Mouse (Mus musculus) embryonic facial prominence, embryonic 14.5 days (tissue): Measurements from ENCODE around the gene Fat2. TPM values are rescaled to one million over a fixed set of nuclear protein-coding genes. Genes with fewer than 3 reads are reported as not detected.

Experiments
- ATAC-seq: fragments of 200-750 bp; cut with Nextera tagmentation; 2 replicates; pipeline ENCODE4 v1.8.0; 2017; ENCODE audit warnings: low read depth, moderate number of reproducible peaks, moderate TSS enrichment
- DNase-seq: peaks from one replicate; pipeline ENCODE4 v3.0.0-alpha.2; 2015; ENCODE audit warnings: low spot score
- H3K27ac ChIP-seq: fragments of 300-500 bp; sonication (generic); replicated peaks from 2 replicates; pipeline ENCODE4 v1.5.1; 2014; ENCODE audit warnings: low read depth, mild to moderate bottlenecking, low read length, moderate library complexity
- H3K27me3 ChIP-seq: fragments of 300-500 bp; sonication (generic); replicated peaks from 2 replicates; pipeline ENCODE4 v1.6.1; 2014; ENCODE audit warnings: low read length; ENCODE audit not compliant: control insufficient read depth, insufficient read depth
- H3K36me3 ChIP-seq: fragments of 300-500 bp; sonication (generic); 2 replicates; pipeline ENCODE4 v1.6.1; 2014; ENCODE audit warnings: low read length, mixed read lengths; ENCODE audit not compliant: control insufficient read depth, insufficient read depth
- H3K4me1 ChIP-seq: fragments of 300-500 bp; sonication (generic); 2 replicates; pipeline ENCODE4 v1.6.1; 2014; ENCODE audit warnings: antibody characterized with exemption, low read length; ENCODE audit not compliant: control insufficient read depth, insufficient read depth
- H3K4me2 ChIP-seq: fragments of 300-500 bp; sonication (generic); 2 replicates; pipeline ENCODE4 v1.6.1; 2014; ENCODE audit warnings: low read depth, mild to moderate bottlenecking, low read length, moderate library complexity, mixed read lengths
- H3K4me3 ChIP-seq: fragments of 300-500 bp; sonication (generic); 2 replicates; pipeline ENCODE4 v1.5.1; 2014; ENCODE audit warnings: low read depth, mild to moderate bottlenecking, low read length
- H3K9ac ChIP-seq: fragments of 300-500 bp; sonication (generic); 2 replicates; pipeline ENCODE4 v1.6.1; 2014; ENCODE audit warnings: low read depth, mild to moderate bottlenecking, low read length, moderate library complexity, mixed read lengths
- H3K9me3 ChIP-seq: fragments of 300-500 bp; sonication (generic); 2 replicates; pipeline ENCODE4 v1.6.1; 2016; ENCODE audit warnings: low read length; ENCODE audit not compliant: control insufficient read depth
- WGBS: fragments of 180-500 bp; shearing (Covaris S2); extraction: QIAGEN DNeasy Blood & Tissue Kit; methylation state at CpG from one replicate; pipeline ENCODE4 v1.1.7; 2014; 5-methylcytosine and 5-hydroxymethylcytosine counted together
- polyA plus RNA-seq: library from polyadenylated mRNA; unstranded; fragments of >200 nt; fragmentation: Nextera tagmentation; extraction: Ambion mirVana; gene quantifications from 2 replicates; pipeline ENCODE4 v1.2.1, GENCODE M21; 2014

Gene Fat2
- polyA plus RNA-seq = 1.2 and 1.5 TPM in 2 replicates

DNA sequence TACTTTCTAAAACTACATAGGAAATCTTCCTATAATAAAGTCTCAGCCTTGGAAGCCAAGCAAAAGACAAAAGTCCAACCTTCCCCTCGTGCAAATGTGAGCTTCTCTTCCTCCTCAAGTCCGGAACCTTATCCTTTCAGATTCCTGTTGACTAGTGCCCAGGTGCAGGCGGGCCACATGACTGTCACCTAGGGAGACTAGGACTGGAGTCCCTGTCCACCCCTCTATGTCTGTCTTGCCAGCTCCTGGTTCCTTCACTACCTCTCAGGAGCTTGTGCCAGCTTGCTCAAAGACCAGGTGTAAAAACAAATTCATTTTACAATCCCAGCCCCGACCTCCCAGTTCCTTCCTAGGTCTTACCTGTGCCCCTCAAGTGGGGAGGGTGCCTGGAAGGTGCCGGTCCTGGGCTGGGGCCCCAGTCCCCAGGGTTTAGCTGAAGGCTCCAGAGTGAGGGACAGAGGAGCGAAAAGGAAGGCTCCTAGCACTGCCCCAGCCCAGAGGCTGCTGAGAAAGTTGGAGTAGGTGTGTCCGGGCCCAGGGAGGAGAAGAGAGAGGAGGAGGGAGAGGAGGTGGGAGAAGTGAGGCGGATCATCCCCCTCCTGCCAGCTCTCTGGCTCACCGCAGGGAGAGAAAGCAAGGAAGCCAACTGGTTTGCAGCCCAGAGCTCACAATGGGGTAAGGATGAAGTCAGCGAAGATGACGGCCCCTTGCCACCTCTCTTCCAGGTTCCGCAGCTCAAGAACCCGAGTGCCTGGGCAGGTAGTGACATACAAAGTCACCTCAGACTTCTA is at the start of gene Fat2:
Gene Fat2, minus strand, starts transcription at position 464 of the 791 bp plus-strand sequence.
- 39% methylated on average over 12 of the region's 13 CpGs for WGBS
- ATAC-seq = peak; percentile 67; the same call in 1 of the 2 replicates
- H3K4me1 ChIP-seq = no peaks in the 10 kb centered on the region

DNA sequence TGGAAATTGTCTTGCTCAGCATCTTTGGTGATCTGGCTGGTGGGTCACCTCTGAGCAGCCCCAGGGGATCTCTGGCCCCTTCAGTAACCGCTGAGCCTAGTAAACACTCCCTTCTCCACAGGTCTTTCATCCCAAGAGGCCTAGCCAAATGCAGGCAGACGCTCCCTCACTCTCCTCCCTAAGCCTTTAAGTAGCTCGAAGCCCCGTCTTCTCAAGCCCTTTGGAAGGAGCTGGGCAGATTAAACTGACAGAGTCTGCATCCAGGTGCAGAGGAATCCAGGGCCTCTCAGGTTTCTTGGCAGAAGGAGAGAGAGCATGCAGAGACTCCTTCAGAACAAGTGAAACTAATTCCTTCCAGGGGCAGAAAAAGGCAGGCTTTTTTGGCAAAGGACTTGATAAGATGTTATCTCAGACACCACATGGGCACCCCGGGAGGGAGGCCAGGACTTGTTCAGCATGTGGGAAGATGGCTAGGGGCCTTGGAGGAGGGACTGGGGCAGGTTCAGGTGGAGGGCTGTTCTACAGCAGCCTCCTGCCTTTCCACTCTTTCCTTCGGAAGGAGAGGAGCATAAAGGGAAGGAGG is 47.2 kb upstream of the Fat2 start:
- Histone ChIP-seq H3K9me3 (no peaks in the 10 kb centered on the region), H3K4me1 (peaks cover 14% of the 10 kb centered on the region; the same call in 1 of the 2 replicates), H3K27me3 (no peaks in the 10 kb centered on the region), H3K9ac (no peak overlapping the region), H3K27ac (peak overlapping the region; percentile 71), H3K4me2 (no peak overlapping the region), H3K36me3 (no peaks in the 10 kb centered on the region), H3K4me3 (no peak overlapping the region)
- WGBS = 12% methylated on average over 6 of the region's 6 CpGs
- ATAC-seq (peak; percentile 82), DNase-seq (peak; percentile 91)

More for the DNA sequence above, at the start of gene Fat2:
- DNase-seq = peak; percentile 48
- Histone ChIP-seq H3K27ac (no peak within 1 kb of the TSS), H3K27me3 (no peaks in the 10 kb centered on the region), H3K9me3 (no peaks in the 10 kb centered on the region), H3K4me2 (peak within 1 kb of the TSS; percentile 16), H3K36me3 (no peaks in the 10 kb centered on the region), H3K4me3 (peak within 1 kb of the TSS; percentile 4), H3K9ac (peak within 1 kb of the TSS; percentile 26)

DNA sequence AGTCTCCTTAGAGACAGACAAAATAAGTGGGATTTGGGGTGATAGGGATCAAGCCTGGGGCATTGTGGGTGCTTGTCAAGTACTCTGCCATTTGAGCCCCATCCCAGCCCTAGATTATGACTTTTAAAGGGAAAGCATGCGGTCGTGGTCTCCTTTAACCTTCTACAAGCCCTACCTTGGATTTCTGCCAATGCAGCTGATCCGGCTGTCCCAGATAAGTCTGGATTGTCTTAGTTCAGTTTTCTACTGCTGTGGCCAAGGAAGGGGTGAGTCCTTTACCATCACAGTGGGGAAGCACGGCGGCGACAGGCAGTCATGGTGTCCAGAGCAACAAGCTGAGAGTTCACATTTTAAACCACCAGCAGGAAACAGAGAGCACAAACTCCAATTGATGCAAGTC is 44.5 kb upstream of the Fat2 start:
- Histone ChIP-seq H3K9me3 (no peaks in the 10 kb centered on the region), H3K4me2 (no peak overlapping the region), H3K27ac (no peak overlapping the region), H3K9ac (no peak overlapping the region), H3K4me1 (peaks cover 19% of the 10 kb centered on the region; the same call in 1 of the 2 replicates), H3K36me3 (no peaks in the 10 kb centered on the region), H3K4me3 (no peak overlapping the region), H3K27me3 (no peaks in the 10 kb centered on the region)
- DNase-seq = peak; percentile 72
- 49% methylated on average over 6 of the region's 6 CpGs for WGBS
- no peak for ATAC-seq

DNA sequence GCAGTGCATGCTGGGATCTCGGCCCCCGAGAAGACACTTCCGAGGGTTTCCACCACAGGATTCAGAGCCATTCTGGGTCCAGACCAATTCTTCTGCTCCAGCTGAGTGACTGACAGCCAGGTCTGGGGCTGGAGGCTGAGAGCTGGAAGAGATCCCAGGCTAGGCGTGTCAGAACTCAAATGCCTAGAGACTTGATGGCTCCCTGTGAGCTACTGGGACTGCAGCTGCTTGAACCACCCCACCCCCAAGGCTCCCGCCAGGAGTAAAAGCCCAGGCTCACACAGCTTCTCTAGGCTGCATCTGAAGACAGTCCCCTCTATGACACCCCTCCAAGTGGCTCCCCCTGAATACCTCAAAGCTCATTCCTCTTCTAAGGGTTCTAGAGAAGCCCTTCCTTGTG is 42.0 kb upstream of the Fat2 start:
- H3K36me3 ChIP-seq = no peaks in the 10 kb centered on the region
- H3K27ac ChIP-seq = peak overlapping the region; percentile 54
- no peak overlapping the region for H3K4me2 ChIP-seq
- H3K9ac ChIP-seq = no peak overlapping the region
- 19% methylated on average over 5 of the region's 5 CpGs for WGBS
- no peak overlapping the region for H3K4me3 ChIP-seq
- peaks cover 14% of the 10 kb centered on the region; the same call in 1 of the 2 replicates for H3K4me1 ChIP-seq
- no peaks in the 10 kb centered on the region for H3K9me3 ChIP-seq
- H3K27me3 ChIP-seq = no peaks in the 10 kb centered on the region
- peak; percentile 94 for DNase-seq
- peak; percentile 88 for ATAC-seq

DNA sequence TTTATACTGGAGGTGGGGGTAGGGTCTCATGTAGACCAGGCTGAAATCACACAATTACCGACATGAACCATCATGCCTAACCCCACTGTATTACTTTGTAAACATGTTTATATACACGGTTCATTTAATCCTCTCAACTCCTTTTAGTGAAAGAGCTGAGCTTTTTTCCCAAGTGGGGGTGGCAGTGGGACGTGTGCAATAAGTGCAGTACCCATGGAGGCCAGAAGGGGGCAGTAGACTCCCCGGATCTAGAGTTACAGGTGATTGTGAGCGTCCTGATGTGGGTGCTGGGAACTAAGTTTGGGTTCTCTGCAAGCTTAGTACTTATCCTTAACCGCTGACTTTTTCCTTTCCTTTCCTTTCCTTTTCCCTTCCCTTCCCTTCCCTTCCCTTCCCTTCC is 37.5 kb upstream of the Fat2 start:
- Histone ChIP-seq H3K4me1 (peaks cover 7% of the 10 kb centered on the region; the same call in 1 of the 2 replicates), H3K27ac (no peak overlapping the region), H3K4me2 (no peak overlapping the region), H3K9me3 (no peaks in the 10 kb centered on the region), H3K27me3 (no peaks in the 10 kb centered on the region), H3K9ac (no peak overlapping the region), H3K36me3 (no peaks in the 10 kb centered on the region), H3K4me3 (no peak overlapping the region)
- DNase-seq (no peak), ATAC-seq (no peak)
- 55% methylated on average over 6 of the region's 6 CpGs for WGBS

DNA sequence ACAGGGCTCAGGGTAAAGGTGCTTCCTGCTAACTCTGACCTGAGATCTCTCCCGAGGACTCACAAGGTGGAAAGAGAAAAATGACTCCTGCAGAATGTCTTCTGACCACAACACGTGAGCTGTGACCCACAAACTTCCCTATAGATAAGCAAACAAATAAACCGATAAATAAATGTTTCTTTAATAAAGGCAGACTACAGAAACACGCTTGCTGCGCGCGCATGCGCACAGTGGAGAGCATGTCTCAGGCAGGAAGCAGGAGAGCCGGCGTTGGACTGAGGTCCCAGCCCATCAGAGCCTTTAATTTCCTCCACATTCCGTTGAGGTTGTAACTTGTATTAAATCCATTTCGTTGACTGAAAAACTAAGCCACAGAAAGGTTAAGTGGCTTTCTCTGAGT is 37.0 kb upstream of the Fat2 start:
- no peak for DNase-seq
- H3K27me3 ChIP-seq = no peaks in the 10 kb centered on the region
- no peak overlapping the region for H3K27ac ChIP-seq
- H3K4me2 ChIP-seq = no peak overlapping the region
- H3K9me3 ChIP-seq = no peaks in the 10 kb centered on the region
- no peak overlapping the region for H3K4me3 ChIP-seq
- H3K36me3 ChIP-seq = no peaks in the 10 kb centered on the region
- no peak overlapping the region for H3K9ac ChIP-seq
- no peak for ATAC-seq
- 84% methylated on average over 12 of the region's 12 CpGs for WGBS
- peaks cover 3% of the 10 kb centered on the region; the same call in 1 of the 2 replicates for H3K4me1 ChIP-seq

DNA sequence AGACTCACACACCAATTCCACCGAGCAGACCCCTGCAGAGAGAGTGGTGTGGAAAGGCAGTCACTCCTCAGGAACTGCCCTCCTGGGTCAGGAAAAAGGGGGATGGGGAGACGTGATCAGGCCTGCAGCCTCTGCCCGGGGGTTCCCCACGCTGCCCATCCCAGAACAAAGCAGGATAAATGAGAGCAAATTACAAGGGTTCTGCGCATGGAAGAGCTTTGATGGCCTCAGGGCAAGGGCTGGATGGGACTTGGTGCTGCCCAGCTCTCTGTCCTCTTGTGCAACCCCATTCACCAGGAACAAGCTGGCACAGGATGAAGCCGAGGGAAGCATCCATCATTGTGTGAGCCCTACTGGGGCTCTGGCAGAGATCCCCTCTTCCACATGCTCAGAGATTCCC is 35.6 kb upstream of the Fat2 start:
- H3K4me3 ChIP-seq = no peak overlapping the region
- ATAC-seq (no peak), DNase-seq (no peak)
- no peak overlapping the region for H3K4me2 ChIP-seq
- H3K27ac ChIP-seq = no peak overlapping the region
- H3K9ac ChIP-seq = no peak overlapping the region
- WGBS = 22% methylated on average over 6 of the region's 6 CpGs
- H3K36me3 ChIP-seq = no peaks in the 10 kb centered on the region
- H3K4me1 ChIP-seq = no peaks in the 10 kb centered on the region
- H3K27me3 ChIP-seq = no peaks in the 10 kb centered on the region
- H3K9me3 ChIP-seq = no peaks in the 10 kb centered on the region

DNA sequence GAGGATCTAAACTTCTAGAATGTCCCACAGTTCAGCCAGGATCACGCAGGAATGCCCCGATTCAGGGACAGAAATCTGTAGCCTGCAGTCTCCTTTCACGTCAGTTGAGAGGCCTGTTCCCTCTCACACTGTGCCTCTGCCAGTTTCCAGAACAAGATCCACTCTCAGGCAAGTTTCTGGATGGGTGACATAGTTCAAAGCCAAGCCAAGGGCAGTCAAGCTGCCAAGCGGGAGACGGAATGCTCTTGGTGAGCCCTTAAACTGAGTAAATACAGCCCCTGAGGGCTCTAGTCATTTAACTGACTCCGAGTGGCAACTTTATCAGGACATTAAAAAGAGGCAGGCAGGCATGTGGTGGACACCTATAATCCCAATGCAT is 32.7 kb upstream of the Fat2 start:
- Histone ChIP-seq H3K27ac (no peak overlapping the region), H3K36me3 (no peaks in the 10 kb centered on the region), H3K4me3 (no peak overlapping the region), H3K9ac (no peak overlapping the region), H3K9me3 (no peaks in the 10 kb centered on the region), H3K4me2 (no peak overlapping the region), H3K4me1 (no peaks in the 10 kb centered on the region), H3K27me3 (no peaks in the 10 kb centered on the region)
- DNase-seq = no peak
- no peak for ATAC-seq
- 46% methylated on average over 6 of the region's 6 CpGs for whole genome bisulfite sequencing
